ENCODE assay signal across 17 mouse cellular contexts in the genomic region with DNA sequence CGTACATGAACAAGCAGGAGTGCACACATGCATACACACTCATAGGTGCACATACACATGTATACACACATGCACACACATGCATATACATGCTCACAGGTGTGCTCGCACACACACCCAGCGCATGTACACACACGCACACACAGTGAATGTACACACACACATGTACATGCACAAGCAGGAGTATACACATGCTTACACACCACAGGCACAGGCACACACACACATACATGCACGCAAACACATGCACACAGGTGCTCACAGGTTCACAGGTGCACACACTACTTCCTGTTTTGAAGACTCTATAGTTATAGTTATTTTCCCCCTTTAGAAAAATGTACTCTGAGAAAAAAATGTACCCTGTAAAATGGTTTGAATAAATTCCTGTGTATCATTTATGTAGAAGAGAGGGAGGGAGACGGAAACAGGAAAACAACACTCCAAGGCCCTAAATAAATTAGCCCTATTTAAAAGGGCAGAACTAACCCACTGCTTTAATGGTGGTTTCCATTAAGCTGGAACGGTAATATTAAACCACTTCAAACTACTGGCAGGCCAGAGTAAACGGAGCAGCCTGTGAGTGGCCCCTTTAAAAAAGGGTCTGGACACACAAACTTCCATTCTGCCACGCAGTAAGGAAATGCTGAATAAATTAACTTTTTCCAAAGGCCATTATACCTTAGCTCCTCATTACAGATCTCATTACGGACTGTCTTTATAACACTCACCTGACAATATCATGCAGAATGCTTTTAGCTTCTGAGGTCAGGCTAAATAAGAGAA.
DNase-seq lines count a peak whose midpoint lies in the region; ATAC-seq and TF ChIP-seq lines count a peak whose summit lies in the region.
"Had no signal": no experiment of that assay in that cellular context is flagged by ENCODE, and none has a peak within 500 bp of the region (broad histone marks: within the 10 kb centered on the region; RNA-seq: fewer than 3 reads in every experiment).

No protein-coding gene starts in this region.

- peaks cover 10% of the 10 kb centered on the region; the same call in 1 of the 2 replicates for H3K4me1 ChIP-seq in forebrain, postnatal 0 days (ENCODE audit: insufficient read depth)
- peaks cover 12% of the 10 kb centered on the region for H3K4me1 ChIP-seq in forebrain, embryonic 16.5 days (replicated peaks; ENCODE audit: control insufficient read depth, insufficient read depth, low read length)
- H3K4me1 ChIP-seq in kidney, embryonic 16.5 days (ENCODE audit: insufficient read depth, low read length) = peaks cover 26% of the 10 kb centered on the region
- no peaks in the 10 kb centered on the region for H3K4me1 ChIP-seq in G1E (ENCODE audit: insufficient read depth, low read depth, low read length)

- no peak for ATAC-seq in forebrain, postnatal 0 days
- ATAC-seq in forebrain, embryonic 16.5 days = no peak
- ATAC-seq in kidney, embryonic 16.5 days (ENCODE audit: low FRiP score, low TSS enrichment) = peak; percentile 36; the same call in 1 of the 2 replicates
- ATAC-seq in G1E (ENCODE audit: extremely low read depth, insufficient number of reproducible peaks, low FRiP score, poor library complexity, severe bottlenecking) = no peak

- WGBS in forebrain, postnatal 0 days = 63% methylated on average over 10 of the region's 10 CpGs
- 57% methylated on average over 10 of the region's 10 CpGs for WGBS in forebrain, embryonic 16.5 days
- 59% methylated on average over 10 of the region's 10 CpGs for WGBS in kidney, embryonic 16.5 days

- no peak overlapping the region for H3K4me3 ChIP-seq in forebrain, postnatal 0 days (ENCODE audit: low read depth, low read length)
- no peak overlapping the region for H3K4me3 ChIP-seq in forebrain, embryonic 16.5 days (replicated peaks; ENCODE audit: low read length)
- H3K4me3 ChIP-seq in kidney, embryonic 16.5 days (ENCODE audit: low read length) = no peak overlapping the region
- peak overlapping the region; percentile 0; the same call in 1 of the 2 replicates for H3K4me3 ChIP-seq in G1E (ENCODE audit: low read depth, low read length)
- H3K4me3 ChIP-seq: heart, embryonic 12.5 days had no signal

- H3K4me2 ChIP-seq in forebrain, postnatal 0 days (ENCODE audit: low read depth) = 0 out of 2 replicates have a peak overlapping the region, but pooled peaks have one; percentile 54
- H3K4me2 ChIP-seq in forebrain, embryonic 16.5 days (ENCODE audit: low read length) = no peak overlapping the region
- H3K4me2 ChIP-seq in kidney, embryonic 16.5 days (replicated peaks; ENCODE audit: low read depth, low read length) = no peak overlapping the region
- H3K4me2 ChIP-seq: heart, embryonic 12.5 days had no signal

- no peak overlapping the region for H3K27ac ChIP-seq in forebrain, postnatal 0 days (ENCODE audit: low read depth, low read length)
- H3K27ac ChIP-seq in forebrain, embryonic 16.5 days (ENCODE audit: low read length) = no peak overlapping the region
- H3K27ac ChIP-seq in kidney, embryonic 16.5 days (ENCODE audit: low read length) = no peak overlapping the region

- no peak for DNase-seq in forebrain, postnatal 0 days
- no peak for DNase-seq in kidney, postnatal 14 days
- DNase-seq in G1E (ENCODE audit: low spot score) = no peak
- peak; percentile 35 for DNase-seq in forelimb bud, embryonic 11.5 days (ENCODE audit: low read depth, low spot score)
- DNase-seq in left cerebral cortex, adult 9 months (ENCODE audit: low spot score in 2 of 2) = no peak
- no peak for DNase-seq in layer of hippocampus, adult 8-10 months (ENCODE audit: low spot score in 2 of 2)
- DNase-seq: B cell, adult 2 months; cerebellum, adult 11 months; cerebellum, postnatal 36 days; gastrocnemius, postnatal 25 days; kidney, postnatal 25 days; lung, postnatal 14 days; thymus, adult 2 months had no signal

- no peaks in the 10 kb centered on the region for H3K27me3 ChIP-seq in forebrain, postnatal 0 days (ENCODE audit: insufficient read depth, low read length)
- H3K27me3 ChIP-seq in forebrain, embryonic 16.5 days (replicated peaks; ENCODE audit: control insufficient read depth, insufficient read depth, low read length) = no peaks in the 10 kb centered on the region
- no peaks in the 10 kb centered on the region for H3K27me3 ChIP-seq in kidney, embryonic 16.5 days (ENCODE audit: insufficient read depth, low read length)
- H3K27me3 ChIP-seq in G1E (ENCODE audit: insufficient read depth, low read length) = no peaks in the 10 kb centered on the region
- H3K27me3 ChIP-seq: heart, embryonic 12.5 days; midbrain, embryonic 12.5 days had no signal

- TF ChIP-seq CTCF in forebrain, postnatal 0 days (IDR thresholded peaks at IDR 0.05; ENCODE audit: low read depth) = no peak
- TF ChIP-seq CTCF in G1E (IDR thresholded peaks at IDR 0.05; ENCODE audit: low read depth, low read length) = no peak

- H3K9ac ChIP-seq in forebrain, postnatal 0 days = no peak overlapping the region
- no peak overlapping the region for H3K9ac ChIP-seq in forebrain, embryonic 16.5 days (replicated peaks; ENCODE audit: low read depth, low read length)
- no peak overlapping the region for H3K9ac ChIP-seq in kidney, embryonic 16.5 days (replicated peaks; ENCODE audit: low read length)
- H3K9ac ChIP-seq: heart, embryonic 12.5 days had no signal

- no peaks in the 10 kb centered on the region for H3K36me3 ChIP-seq in forebrain, postnatal 0 days (ENCODE audit: insufficient read depth)
- H3K36me3 ChIP-seq in forebrain, embryonic 16.5 days (ENCODE audit: control insufficient read depth, insufficient read depth) = no peaks in the 10 kb centered on the region
- no peaks in the 10 kb centered on the region for H3K36me3 ChIP-seq in kidney, embryonic 16.5 days (ENCODE audit: insufficient read depth, low read length)
- no peaks in the 10 kb centered on the region for H3K36me3 ChIP-seq in G1E (replicated peaks)
- H3K36me3 ChIP-seq: heart, embryonic 12.5 days; midbrain, embryonic 12.5 days had no signal

- H3K9me3 ChIP-seq in forebrain, postnatal 0 days (ENCODE audit: low read length) = no peaks in the 10 kb centered on the region
- no peaks in the 10 kb centered on the region for H3K9me3 ChIP-seq in forebrain, embryonic 16.5 days (ENCODE audit: control insufficient read depth, low read length)
- no peaks in the 10 kb centered on the region; the same call in 1 of the 2 replicates for H3K9me3 ChIP-seq in kidney, embryonic 16.5 days (ENCODE audit: low read length)
- H3K9me3 ChIP-seq in G1E (replicated peaks) = peaks cover 43% of the 10 kb centered on the region
- H3K9me3 ChIP-seq: heart, embryonic 12.5 days; midbrain, embryonic 12.5 days had no signal
